Comparison of ENCODE assay signal across 16 mouse cellular contexts in the genomic region with DNA sequence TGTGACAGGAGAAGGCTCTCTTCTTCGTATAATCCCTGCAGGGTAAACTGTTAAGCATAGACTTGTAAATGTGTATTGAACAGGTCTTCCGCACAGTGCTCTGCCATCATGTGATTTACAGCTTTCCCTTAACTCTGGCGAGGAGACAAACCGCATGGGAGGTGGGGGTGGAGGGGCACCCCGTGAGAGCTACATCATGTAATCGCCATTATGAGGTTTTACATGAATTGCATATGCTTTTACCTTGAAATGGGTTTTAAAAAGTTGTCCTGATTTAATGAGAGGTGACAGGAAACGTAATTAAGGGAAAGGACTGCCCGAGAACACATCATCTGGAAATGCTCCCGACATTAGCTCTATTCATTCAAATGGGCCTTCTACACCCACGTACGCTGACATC.
DNase-seq lines count a peak whose midpoint lies in the region; ATAC-seq and TF ChIP-seq lines count a peak whose summit lies in the region.
"Had no signal": no experiment of that assay in that cellular context is flagged by ENCODE, and none has a peak within 500 bp of the region (broad histone marks: within the 10 kb centered on the region; RNA-seq: fewer than 3 reads in every experiment).

No protein-coding gene starts in this region.

- H3K79me2 ChIP-seq in heart, adult 2 months (replicated peaks; ENCODE audit: control insufficient read depth, insufficient read depth, low read length): no peaks in the 10 kb centered on the region

- no peak for ATAC-seq in neural tube, embryonic 13.5 days (ENCODE audit: low read depth)
- no peak for ATAC-seq in neural tube, embryonic 15.5 days (ENCODE audit: low FRiP score)
- no peak for ATAC-seq in embryonic facial prominence, embryonic 11.5 days (replicated peaks; ENCODE audit: insufficient number of reproducible peaks, low FRiP score, low TSS enrichment, low read depth)
- ATAC-seq: forebrain, embryonic 15.5 days had no signal

- H3K36me3 ChIP-seq in neural tube, embryonic 13.5 days: no peaks in the 10 kb centered on the region
- H3K36me3 ChIP-seq in neural tube, embryonic 15.5 days: no peaks in the 10 kb centered on the region
- H3K36me3 ChIP-seq in embryonic facial prominence, embryonic 11.5 days (replicated peaks; ENCODE audit: control insufficient read depth, insufficient read depth, low read depth, low read length): no peaks in the 10 kb centered on the region
- no peaks in the 10 kb centered on the region for H3K36me3 ChIP-seq in heart, adult 2 months (ENCODE audit: control insufficient read depth, insufficient read depth, low read length)
- H3K36me3 ChIP-seq: forebrain, embryonic 15.5 days; heart, embryonic 12.5 days; hindbrain, embryonic 10.5 days had no signal

- peak; percentile 42 for DNase-seq in embryonic facial prominence, embryonic 11.5 days (ENCODE audit: low spot score)
- peak; percentile 56 for DNase-seq in retina, embryonic 14.5 days (ENCODE audit: low spot score)
- no peak for DNase-seq in heart, adult 2 months
- no peak for DNase-seq in urinary bladder, adult 2 months (ENCODE audit: low spot score)
- DNase-seq: adrenal gland, adult 8-10 months; adrenal gland, postnatal 36 days; cerebellum, adult 11 months; cerebellum, adult 9-10 months; cerebellum, postnatal 25 days; gastrocnemius, postnatal 14 days had no signal

- 30% methylated on average over 11 of the region's 11 CpGs for WGBS in neural tube, embryonic 13.5 days
- WGBS in neural tube, embryonic 15.5 days: 32% methylated on average over 11 of the region's 11 CpGs
- WGBS in embryonic facial prominence, embryonic 11.5 days: 51% methylated on average over 11 of the region's 11 CpGs
- WGBS in heart, adult 2 months: 88% methylated on average over 11 of the region's 11 CpGs

- H3K9ac ChIP-seq in neural tube, embryonic 13.5 days: no peak overlapping the region
- no peak overlapping the region for H3K9ac ChIP-seq in neural tube, embryonic 15.5 days (replicated peaks)
- no peak overlapping the region for H3K9ac ChIP-seq in embryonic facial prominence, embryonic 11.5 days (replicated peaks; ENCODE audit: low read length)
- H3K9ac ChIP-seq in heart, adult 2 months (ENCODE audit: low read depth, low read length): no peak overlapping the region
- H3K9ac ChIP-seq: forebrain, embryonic 15.5 days; heart, embryonic 12.5 days; hindbrain, embryonic 14.5 days had no signal

- no peak for TF ChIP-seq EP300 in heart, adult 2 months (IDR thresholded peaks at IDR 0.05; ENCODE audit: insufficient read depth, low read depth, low read length)

- 0 out of 2 replicates have a peak overlapping the region, but pooled peaks have one; percentile 9 for H3K27ac ChIP-seq in neural tube, embryonic 13.5 days (replicated peaks)
- no peak overlapping the region for H3K27ac ChIP-seq in neural tube, embryonic 15.5 days (replicated peaks)
- H3K27ac ChIP-seq in embryonic facial prominence, embryonic 11.5 days (replicated peaks; ENCODE audit: low read depth, low read length): no peak overlapping the region
- no peak overlapping the region for H3K27ac ChIP-seq in heart, adult 2 months
- H3K27ac ChIP-seq: forebrain, embryonic 15.5 days; hindbrain, embryonic 10.5 days; hindbrain, embryonic 14.5 days had no signal

- H3K4me3 ChIP-seq in neural tube, embryonic 13.5 days: no peak overlapping the region
- no peak overlapping the region for H3K4me3 ChIP-seq in neural tube, embryonic 15.5 days (replicated peaks)
- no peak overlapping the region for H3K4me3 ChIP-seq in embryonic facial prominence, embryonic 11.5 days (ENCODE audit: low read depth, low read length)
- no peak overlapping the region for H3K4me3 ChIP-seq in heart, adult 2 months
- H3K4me3 ChIP-seq: forebrain, embryonic 15.5 days; heart, embryonic 12.5 days; hindbrain, embryonic 10.5 days had no signal

- H3K4me1 ChIP-seq in neural tube, embryonic 13.5 days (replicated peaks): peaks cover 36% of the 10 kb centered on the region
- H3K4me1 ChIP-seq in neural tube, embryonic 15.5 days: peaks cover 18% of the 10 kb centered on the region; the same call in 1 of the 2 replicates
- H3K4me1 ChIP-seq in embryonic facial prominence, embryonic 11.5 days (ENCODE audit: control insufficient read depth, insufficient read depth, low read length): no peaks in the 10 kb centered on the region; the same call in 1 of the 2 replicates
- H3K4me1 ChIP-seq in heart, adult 2 months (ENCODE audit: control insufficient read depth, insufficient read depth, low read length): no peaks in the 10 kb centered on the region
- H3K4me1 ChIP-seq: forebrain, embryonic 15.5 days; heart, embryonic 12.5 days; hindbrain, embryonic 10.5 days had no signal

- intact Hi-C loops in heart, adult 2 months (cut with DNase I): no loop called here

- TF ChIP-seq CTCF in heart, adult 2 months (IDR thresholded peaks at IDR 0.05): no peak

- no peak for TF ChIP-seq POLR2A in heart, adult 2 months (IDR thresholded peaks at IDR 0.05; ENCODE audit: insufficient read depth, low read depth, low read length)

- no peaks in the 10 kb centered on the region for H3K9me3 ChIP-seq in neural tube, embryonic 13.5 days
- H3K9me3 ChIP-seq in neural tube, embryonic 15.5 days (replicated peaks): no peaks in the 10 kb centered on the region
- no peaks in the 10 kb centered on the region for H3K9me3 ChIP-seq in embryonic facial prominence, embryonic 11.5 days (replicated peaks; ENCODE audit: control insufficient read depth, low read length)
- H3K9me3 ChIP-seq: forebrain, embryonic 15.5 days; heart, embryonic 12.5 days; hindbrain, embryonic 10.5 days had no signal

- H3K4me2 ChIP-seq in neural tube, embryonic 13.5 days: no peak overlapping the region
- no peak overlapping the region for H3K4me2 ChIP-seq in neural tube, embryonic 15.5 days
- no peak overlapping the region for H3K4me2 ChIP-seq in embryonic facial prominence, embryonic 11.5 days (ENCODE audit: low read depth, low read length)
- H3K4me2 ChIP-seq: forebrain, embryonic 15.5 days; heart, embryonic 12.5 days; hindbrain, embryonic 14.5 days had no signal

- H3K27me3 ChIP-seq in neural tube, embryonic 13.5 days: no peaks in the 10 kb centered on the region
- no peaks in the 10 kb centered on the region for H3K27me3 ChIP-seq in neural tube, embryonic 15.5 days (replicated peaks)
- no peaks in the 10 kb centered on the region for H3K27me3 ChIP-seq in embryonic facial prominence, embryonic 11.5 days (ENCODE audit: control insufficient read depth, insufficient read depth, low read length)
- H3K27me3 ChIP-seq in heart, adult 2 months (ENCODE audit: control insufficient read depth, insufficient read depth, low read length): no peaks in the 10 kb centered on the region
- H3K27me3 ChIP-seq: forebrain, embryonic 15.5 days; heart, embryonic 12.5 days had no signal

Comparison
In these comparisons a context has a peak if more than half of its experiments do, and no peak if none do; other contexts are left out.
1. DNase-seq: peak in embryonic facial prominence, embryonic 11.5 days (single experiment) and retina, embryonic 14.5 days (single experiment); none in heart, adult 2 months (0 of 2) and urinary bladder, adult 2 months (single experiment).